Mouse (Mus musculus) gastrocnemius, adult 18-20 months (tissue): ENCODE measurements around the gene Ccdc85b. TPM values are rescaled to one million over a fixed set of nuclear protein-coding genes. Genes with fewer than 3 reads are reported as not detected.

Source experiments
- DNase-seq: peaks from one replicate; pipeline ENCODE4 v3.0.0; 2021; ENCODE audit warnings: low spot score
- total RNA-seq, 2 experiments: library from RNA; stranded (reverse); gene quantifications; 2 replicates each; pipeline ENCODE4 v1.2.3; 2021

Gene Ccdc85b
- total RNA-seq, 2 experiments from 2014 or later = 4.0 to 5.1 TPM

- peak; percentile 95 for DNase-seq
Observed at GRCm38 (mm10) chr19:5456922-5457745, 560 bp downstream of the Ccdc85b start.

DNA sequence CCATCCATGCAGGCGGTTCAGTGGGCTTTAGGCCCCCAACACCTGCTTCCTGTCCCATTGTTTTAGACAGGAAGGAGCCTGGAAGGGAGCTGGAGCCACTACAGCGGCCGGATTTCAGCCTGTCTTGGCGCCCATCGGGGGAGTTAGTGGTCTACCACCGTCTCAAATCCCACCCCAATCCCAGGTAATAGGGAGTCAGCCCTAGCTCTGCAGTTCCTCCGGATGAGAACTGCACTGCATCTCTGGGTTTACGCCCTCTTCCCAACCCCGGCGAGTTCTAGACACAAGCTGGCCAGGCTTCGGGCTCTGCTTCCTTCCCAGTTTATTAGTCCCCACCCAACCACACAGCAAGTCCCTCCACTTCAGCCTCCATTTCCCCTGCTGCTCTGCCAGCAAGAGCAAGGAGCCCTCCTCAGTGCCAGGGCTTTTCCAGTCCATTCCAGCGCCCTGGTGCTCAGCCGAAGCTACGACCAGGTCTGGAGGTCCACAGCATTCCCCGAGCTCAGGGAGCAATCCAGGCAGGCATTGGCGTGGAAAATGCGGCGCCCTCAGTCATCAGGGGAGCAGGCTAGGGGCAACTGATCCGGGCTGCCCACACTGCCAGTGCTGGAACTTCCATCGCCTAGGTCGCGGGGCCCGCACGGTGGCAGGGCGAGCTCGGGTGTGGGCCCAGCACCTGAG lies 1.3 kb downstream of the Ccdc85b start:
- no peak for DNase-seq

- no peak for DNase-seq
Observed at GRCm38 (mm10) chr19:5455568-5455967, 2.1 kb downstream of the Ccdc85b start.

DNA sequence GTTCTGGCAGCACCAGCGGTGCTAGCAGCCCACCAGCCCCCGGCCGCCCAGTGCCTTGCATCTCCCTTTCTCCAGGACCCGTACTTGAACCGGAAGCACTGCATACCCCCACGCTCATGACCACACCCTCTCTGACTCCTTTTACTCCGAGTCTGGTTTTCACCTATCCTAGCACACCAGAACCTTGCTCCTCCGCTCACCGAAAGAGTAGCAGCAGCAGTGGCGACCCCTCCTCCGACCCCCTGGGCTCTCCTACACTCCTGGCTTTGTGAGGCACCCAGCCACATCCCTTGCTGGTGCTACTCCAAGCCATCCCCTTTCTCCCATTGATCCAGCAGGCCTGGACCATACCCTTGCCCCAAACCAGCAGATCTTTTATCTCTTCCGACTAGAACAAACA lies 2.7 kb downstream of the Ccdc85b start:
- DNase-seq = no peak

GRCm38 (mm10) chr19:5451766-5452165 lies 5.9 kb downstream of the Ccdc85b start:
- no peak for DNase-seq

GRCm38 (mm10) chr19:5449673-5450072 lies 8.0 kb downstream of the Ccdc85b start:
- no peak for DNase-seq

DNA sequence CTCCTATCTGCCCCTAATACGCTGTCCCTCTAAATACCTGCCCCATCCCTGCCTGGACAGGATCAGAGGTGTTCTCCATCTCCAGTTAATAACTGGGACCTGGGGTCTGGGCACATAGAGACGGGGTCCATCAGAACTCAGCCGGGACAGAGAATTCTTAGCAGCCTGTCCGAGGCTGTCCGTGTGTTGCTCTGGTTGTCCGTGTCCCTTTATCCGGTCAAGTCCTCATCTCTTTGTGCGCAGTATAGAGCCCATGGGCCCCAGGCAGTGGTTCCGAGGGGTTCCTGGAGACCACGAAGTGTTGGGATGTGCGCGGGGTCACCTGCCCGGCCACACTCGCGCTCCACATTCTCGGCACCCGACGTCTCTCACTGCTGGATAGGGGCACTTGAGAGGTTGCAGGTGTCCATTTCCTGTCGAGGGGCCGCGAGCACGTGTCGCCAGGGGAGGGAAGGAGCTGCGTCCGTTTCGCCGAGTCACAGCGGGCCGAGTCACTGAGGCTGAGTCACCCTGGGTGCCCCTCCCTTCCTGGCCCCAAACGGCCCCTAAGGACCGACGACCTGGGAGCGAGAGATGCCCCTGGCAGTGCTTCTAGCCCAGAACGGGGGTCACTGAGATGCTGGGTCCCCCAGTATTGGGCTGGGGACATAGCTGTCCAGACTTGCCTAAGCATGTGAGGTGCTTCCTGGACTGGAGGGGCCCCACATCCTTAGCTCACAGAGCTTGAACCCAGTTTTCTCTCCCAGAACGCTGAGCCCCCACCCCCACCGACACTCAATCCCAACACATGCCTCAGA lies 9.1 kb downstream of the Ccdc85b start:
- DNase-seq = no peak

- DNase-seq = peak; percentile 45
Observed at GRCm38 (mm10) chr19:5447515-5448353, 10.0 kb downstream of the Ccdc85b start, which contains the start of gene Fosl1. Gene Fosl1, plus strand, starts transcription at chr19:5447547.

DNA sequence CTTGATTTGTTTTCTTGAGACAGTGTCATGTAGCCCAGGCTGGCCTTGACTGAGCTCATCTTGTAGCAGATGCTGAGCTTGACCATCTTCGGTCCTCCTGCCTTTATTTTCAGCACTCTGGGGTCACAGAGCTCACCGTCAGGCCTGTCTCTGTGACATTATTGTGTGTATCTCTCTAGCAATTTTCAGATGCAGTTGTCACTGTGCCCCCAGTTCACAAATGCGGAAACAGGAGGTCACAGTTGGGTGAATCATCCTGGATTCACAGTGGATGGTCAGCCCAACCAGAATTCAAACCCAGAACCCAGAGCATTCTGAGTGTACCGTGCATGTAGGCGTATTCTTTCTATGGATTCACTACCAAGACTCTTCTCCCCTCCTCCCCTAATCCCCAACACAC lies 11.9 kb downstream of the Ccdc85b start:
- DNase-seq = no peak

- no peak for DNase-seq
Observed at GRCm38 (mm10) chr19:5444954-5445353, 12.7 kb downstream of the Ccdc85b start.

GRCm38 (mm10) chr19:5444371-5444908 lies 13.3 kb downstream of the Ccdc85b start:
- no peak for DNase-seq

DNA sequence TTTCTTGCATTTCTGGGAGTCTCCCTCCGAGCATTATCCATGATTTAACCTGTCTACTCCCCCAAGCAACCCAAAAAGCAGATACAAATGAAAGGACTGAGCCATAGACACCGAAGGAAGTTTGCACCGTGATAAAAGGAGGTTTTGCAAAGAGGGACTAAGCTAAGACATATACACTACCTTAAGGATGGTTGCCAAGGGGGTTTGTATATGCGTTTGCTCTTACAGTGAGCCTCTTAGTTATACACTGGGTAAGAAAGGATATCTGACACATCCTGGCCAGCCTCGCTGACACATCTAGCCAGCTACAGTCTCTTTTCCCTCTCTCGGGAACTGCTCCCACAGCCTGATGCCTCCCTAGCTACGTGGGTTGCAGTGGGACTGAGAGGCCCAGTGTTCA lies 23.7 kb downstream of the Ccdc85b start:
- DNase-seq = no peak

GRCm38 (mm10) chr19:5432992-5433852 lies 24.5 kb downstream of the Ccdc85b start:
- DNase-seq = peak; percentile 47

- peak; percentile 54 for DNase-seq
Observed at GRCm38 (mm10) chr19:5431911-5432464, 25.7 kb downstream of the Ccdc85b start.

DNA sequence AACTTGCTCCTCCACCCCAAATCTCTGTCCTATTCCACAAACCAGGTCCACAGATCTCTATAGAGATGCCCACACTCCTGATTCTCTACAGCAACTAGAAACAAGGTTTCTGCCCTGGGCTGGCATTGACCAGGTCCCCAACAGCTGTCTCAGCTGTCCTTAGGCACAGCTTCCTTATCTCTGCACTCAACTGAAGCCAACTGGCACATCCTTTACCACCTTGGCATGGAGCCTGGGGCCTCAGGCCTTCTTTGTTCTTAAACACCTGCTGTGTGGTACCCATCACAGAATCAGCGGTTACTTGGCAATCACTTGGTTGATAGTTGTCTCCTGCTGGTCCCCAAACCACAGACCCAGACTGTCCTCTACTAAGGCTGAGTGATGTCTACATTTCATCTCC lies 27.3 kb downstream of the Ccdc85b start:
- no peak for DNase-seq

GRCm38 (mm10) chr19:5429806-5430205 lies 27.9 kb downstream of the Ccdc85b start:
- DNase-seq = peak; percentile 86

GRCm38 (mm10) chr19:5429219-5429618 lies 28.5 kb downstream of the Ccdc85b start:
- no peak for DNase-seq

- peak; percentile 59 for DNase-seq
Observed at GRCm38 (mm10) chr19:5428083-5428482, 29.6 kb downstream of the Ccdc85b start.

DNA sequence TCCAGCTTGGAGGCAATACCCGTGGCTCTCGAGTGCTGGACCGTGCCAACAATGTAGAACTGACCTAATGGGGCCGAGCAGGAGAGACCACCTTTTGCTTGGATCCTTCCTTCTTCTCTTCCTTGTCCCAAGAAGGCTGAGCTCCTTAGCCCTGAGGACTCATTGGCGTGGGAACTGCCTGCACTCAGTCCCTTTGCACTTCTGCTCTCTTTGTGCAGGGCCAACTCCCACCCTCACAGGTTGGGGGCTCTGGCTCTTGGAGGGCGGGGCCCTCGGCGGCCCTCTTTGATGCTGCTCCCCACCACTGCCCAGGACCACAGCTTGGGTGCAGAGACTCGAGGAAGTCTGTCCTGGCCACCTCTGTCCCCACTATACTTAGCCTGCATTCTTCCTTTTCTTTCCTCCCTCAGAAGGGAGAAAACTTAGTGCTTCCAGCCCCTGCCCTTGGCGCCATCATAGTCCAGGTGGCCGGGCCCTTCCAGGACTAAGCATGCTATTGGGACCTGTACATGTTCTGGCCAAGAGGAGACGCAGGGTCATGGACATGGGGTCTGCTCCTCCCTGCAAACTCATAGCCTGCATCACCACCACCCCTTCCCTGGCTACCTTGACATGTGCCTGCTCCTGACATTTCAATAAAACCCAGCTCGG lies 30.9 kb downstream of the Ccdc85b start:
- DNase-seq = no peak
